Mouse (Mus musculus): ENCODE results near the gene Baiap3. TPM values are rescaled to one million over a fixed set of nuclear protein-coding genes. Genes with fewer than 3 reads are reported as not detected.

Gene Baiap3
- polyA plus RNA-seq (2017; shearing (Covaris generic)): 10 to 100 TPM in 2 of 3 experiments, 1 to 10 TPM in 1; 2.6 to 42.7 (median 10.9) TPM

- ATAC-seq: no peak
Measured at GRCm38 (mm10) chr17:25256140-25256754, at the start of gene Baiap3. Baiap3 (minus strand) TSS chr17:25256364.

- no peak for ATAC-seq
Measured at GRCm38 (mm10) chr17:25298094-25298493, 41.9 kb upstream of the Baiap3 start, which contains the start of gene Prss34. Prss34 (plus strand) TSS chr17:25298394.

GRCm38 (mm10) chr17:25294111-25294510 is 37.9 kb upstream of the Baiap3 start:
- no peak for ATAC-seq

- ATAC-seq: no peak
Measured at GRCm38 (mm10) chr17:25293495-25293894, 37.3 kb upstream of the Baiap3 start.

GRCm38 (mm10) chr17:25290411-25290810 is 34.2 kb upstream of the Baiap3 start:
- ATAC-seq: no peak

- no peak for ATAC-seq
Measured at GRCm38 (mm10) chr17:25288842-25289241, 32.7 kb upstream of the Baiap3 start.

GRCm38 (mm10) chr17:25285033-25285432 is 28.9 kb upstream of the Baiap3 start:
- peak; percentile 52 for ATAC-seq

- peak; percentile 43 for ATAC-seq
Measured at GRCm38 (mm10) chr17:25282133-25282532, 26.0 kb upstream of the Baiap3 start.

- ATAC-seq: no peak
Measured at GRCm38 (mm10) chr17:25275833-25276232, 19.7 kb upstream of the Baiap3 start.

- no peak for ATAC-seq
Measured at GRCm38 (mm10) chr17:25274571-25275346, 18.6 kb upstream of the Baiap3 start, which contains the start of gene Ube2i. Ube2i (minus strand) TSS chr17:25274622.

GRCm38 (mm10) chr17:25273706-25274501 is 17.7 kb upstream of the Baiap3 start:
- ATAC-seq: peak; percentile 79

GRCm38 (mm10) chr17:25272951-25273705 is 17.0 kb upstream of the Baiap3 start:
- peak; percentile 73 for ATAC-seq

GRCm38 (mm10) chr17:25272326-25272725 is 16.2 kb upstream of the Baiap3 start:
- ATAC-seq: no peak

- no peak for ATAC-seq
Measured at GRCm38 (mm10) chr17:25270795-25271335, 14.7 kb upstream of the Baiap3 start.

GRCm38 (mm10) chr17:25264453-25264852 is 8.3 kb upstream of the Baiap3 start:
- no peak for ATAC-seq

- ATAC-seq: peak; percentile 75
Measured at GRCm38 (mm10) chr17:25257804-25258261, 1.7 kb upstream of the Baiap3 start.

- ATAC-seq: peak; percentile 56
Measured at GRCm38 (mm10) chr17:25255110-25255509, 1.1 kb downstream of the Baiap3 start.

GRCm38 (mm10) chr17:25253760-25254159 is 2.4 kb downstream of the Baiap3 start:
- ATAC-seq: no peak

- ATAC-seq: no peak
Measured at GRCm38 (mm10) chr17:25252643-25253042, 3.5 kb downstream of the Baiap3 start.

- ATAC-seq: no peak
Measured at GRCm38 (mm10) chr17:25250181-25250835, 5.9 kb downstream of the Baiap3 start.

- ATAC-seq: no peak
Measured at GRCm38 (mm10) chr17:25248033-25248750, 8.0 kb downstream of the Baiap3 start.

All from inflammation-experienced regulatory T-cells, adult 6 months (primary cell).